Mouse (Mus musculus) limb, embryonic 13.5 days (tissue): Measurements from ENCODE around the gene Kif13a. TPM values are rescaled to one million over a fixed set of nuclear protein-coding genes. Genes with fewer than 3 reads are reported as not detected.

Source experiments
- ATAC-seq: fragments of 200-750 bp; cut with Nextera tagmentation; 2 replicates; pipeline ENCODE4 v1.8.0; 2017; ENCODE audit warnings: low read depth, moderate number of reproducible peaks, moderate TSS enrichment; ENCODE audit not compliant: low FRiP score
- H3K27ac ChIP-seq: fragments of 300-500 bp; sonication (generic); 2 replicates; pipeline ENCODE4 v1.5.1; 2015; ENCODE audit warnings: inconsistent platforms, mild to moderate bottlenecking, moderate library complexity
- H3K27me3 ChIP-seq: fragments of 300-500 bp; sonication (generic); 2 replicates; pipeline ENCODE4 v1.6.1; 2015; ENCODE audit warnings: mild to moderate bottlenecking, inconsistent platforms
- H3K36me3 ChIP-seq: fragments of 300-500 bp; sonication (generic); 2 replicates; pipeline ENCODE4 v1.6.1; 2015; ENCODE audit warnings: inconsistent platforms, mild to moderate bottlenecking, moderate library complexity
- H3K4me1 ChIP-seq: fragments of 300-500 bp; sonication (generic); 2 replicates; pipeline ENCODE4 v1.6.1; 2015; ENCODE audit warnings: inconsistent platforms
- H3K4me2 ChIP-seq: fragments of 300-500 bp; sonication (generic); replicated peaks from 2 replicates; pipeline ENCODE4 v1.6.1; 2015; ENCODE audit warnings: inconsistent platforms, mild to moderate bottlenecking, moderate library complexity
- H3K4me3 ChIP-seq: fragments of 300-500 bp; sonication (generic); 2 replicates; pipeline ENCODE4 v1.5.1; 2015; ENCODE audit warnings: moderate library complexity, mild to moderate bottlenecking, inconsistent platforms
- H3K9ac ChIP-seq: fragments of 300-500 bp; sonication (generic); 2 replicates; pipeline ENCODE4 v1.6.1; 2015; ENCODE audit warnings: mild to moderate bottlenecking, inconsistent platforms
- H3K9me3 ChIP-seq: fragments of 300-500 bp; sonication (generic); 2 replicates; pipeline ENCODE4 v1.6.1; 2016; ENCODE audit warnings: inconsistent platforms
- WGBS: fragments of 180-500 bp; shearing (Covaris S2); methylation state at CpG from one replicate; pipeline ENCODE4 v1.1.7; 2015; 5-methylcytosine and 5-hydroxymethylcytosine counted together
- polyA plus RNA-seq: library from polyadenylated mRNA; unstranded; fragments of >200 nt; fragmentation: Nextera tagmentation; extraction: Ambion mirVana; gene quantifications from 2 replicates; pipeline ENCODE4 v1.2.1, GENCODE M21; 2015

Kif13a gene
- polyA plus RNA-seq, 1 experiment from 2014 or later, result 17.4 TPM

DNA sequence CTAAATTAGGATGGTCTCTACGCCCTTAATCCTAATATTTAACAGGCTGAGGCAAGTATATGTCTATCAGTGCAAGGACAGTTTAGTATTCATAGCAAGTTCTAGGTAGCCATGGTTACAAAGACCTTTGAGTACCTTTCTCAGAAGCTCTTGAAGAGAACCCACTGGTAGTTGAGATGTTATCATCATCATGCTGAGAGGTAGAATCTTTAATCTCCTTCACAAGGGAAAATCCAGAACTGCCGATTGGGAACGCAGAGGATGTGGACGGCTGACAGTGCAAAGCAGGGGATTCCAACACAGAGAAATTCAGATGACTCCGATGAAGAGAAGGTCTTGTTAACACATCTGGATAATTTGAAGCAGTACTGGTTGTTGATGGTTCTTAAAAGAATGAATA is 216.2 kb downstream of the Kif13a start:
- no peak overlapping the region for H3K9ac ChIP-seq
- no peak overlapping the region for H3K4me3 ChIP-seq
- H3K4me2 ChIP-seq, result no peak overlapping the region
- H3K36me3 ChIP-seq, result peaks cover 61% of the 10 kb centered on the region
- H3K27me3 ChIP-seq, result no peaks in the 10 kb centered on the region
- no peaks in the 10 kb centered on the region for H3K9me3 ChIP-seq
- H3K27ac ChIP-seq, result no peak overlapping the region
- 95% methylated on average over 5 of the region's 5 CpGs for WGBS
- no peak for ATAC-seq
- H3K4me1 ChIP-seq, result no peaks in the 10 kb centered on the region

DNA sequence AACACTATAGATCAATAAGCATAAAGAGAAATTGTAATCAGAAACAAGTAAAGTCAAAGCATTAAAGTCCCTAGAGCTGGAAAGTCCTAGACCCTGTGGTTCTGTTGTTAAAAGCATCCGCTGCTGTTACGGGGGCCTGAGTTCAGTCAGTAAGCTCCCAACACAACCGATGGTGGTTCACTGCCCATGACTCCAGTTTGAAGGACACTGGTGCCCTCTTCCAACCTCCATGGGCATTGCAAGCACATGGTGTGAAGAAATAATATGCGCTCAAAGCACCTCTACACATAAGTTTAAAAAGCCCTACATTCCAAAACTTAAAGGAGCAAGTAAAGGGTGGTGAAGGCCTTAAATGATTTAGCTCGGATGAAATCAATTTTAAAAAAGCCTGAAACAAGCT is 226.5 kb downstream of the Kif13a start:
- Histone ChIP-seq H3K9me3 (no peaks in the 10 kb centered on the region), H3K4me2 (no peak overlapping the region), H3K27me3 (no peaks in the 10 kb centered on the region), H3K9ac (no peak overlapping the region), H3K4me3 (no peak overlapping the region), H3K4me1 (no peaks in the 10 kb centered on the region), H3K36me3 (peaks cover 32% of the 10 kb centered on the region), H3K27ac (no peak overlapping the region)
- 85% methylated on average over 5 of the region's 5 CpGs for WGBS
- no peak for ATAC-seq

DNA sequence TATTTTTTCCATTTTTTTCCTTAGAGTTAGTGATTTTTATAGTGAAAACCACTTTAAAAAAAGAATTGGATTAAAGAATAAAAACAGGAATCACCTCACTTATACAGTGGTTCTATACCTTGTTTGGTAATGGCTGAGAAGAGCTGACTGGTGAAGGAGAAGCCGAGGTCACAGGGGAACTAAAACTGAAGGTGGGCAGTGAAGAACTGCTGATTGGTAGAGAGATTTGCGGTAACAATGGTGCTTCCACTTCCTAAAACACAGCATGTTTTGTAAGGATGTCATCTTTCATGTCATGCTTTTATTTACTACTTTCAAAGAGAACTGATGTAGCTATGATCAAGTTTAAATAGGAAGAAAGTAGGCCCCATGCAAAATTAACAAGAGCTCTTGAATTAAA is 228.2 kb downstream of the Kif13a start:
- Histone ChIP-seq H3K36me3 (peaks cover 34% of the 10 kb centered on the region), H3K9ac (no peak overlapping the region), H3K27ac (no peak overlapping the region), H3K4me1 (no peaks in the 10 kb centered on the region), H3K9me3 (no peaks in the 10 kb centered on the region), H3K27me3 (no peaks in the 10 kb centered on the region), H3K4me2 (no peak overlapping the region), H3K4me3 (no peak overlapping the region)
- ATAC-seq, result no peak
- 89% methylated on average over 2 of the region's 2 CpGs for WGBS

DNA sequence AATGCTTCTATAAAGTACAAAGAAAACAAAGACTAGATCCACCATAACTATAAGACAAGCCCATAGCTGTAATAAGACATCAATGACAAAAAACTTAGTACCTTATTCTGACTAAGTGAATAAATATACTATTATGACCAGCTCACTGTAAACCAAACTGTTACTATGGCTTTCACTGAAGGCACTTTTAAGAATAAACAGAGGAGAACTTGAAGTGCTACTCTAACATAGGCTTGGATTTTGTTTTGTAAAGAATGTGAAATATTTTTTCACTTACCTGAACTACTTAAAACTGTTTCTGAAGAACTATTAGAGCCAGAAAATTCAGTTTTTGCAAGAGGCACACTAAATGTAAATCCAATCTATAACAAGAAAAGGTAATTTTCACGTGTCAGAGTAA is 230.3 kb downstream of the Kif13a start:
- Histone ChIP-seq H3K4me2 (no peak overlapping the region), H3K4me3 (no peak overlapping the region), H3K9me3 (no peaks in the 10 kb centered on the region), H3K27me3 (no peaks in the 10 kb centered on the region), H3K36me3 (peaks cover 42% of the 10 kb centered on the region), H3K4me1 (no peaks in the 10 kb centered on the region), H3K27ac (no peak overlapping the region), H3K9ac (no peak overlapping the region)
- 89% methylated on average over 1 of the region's 1 CpGs for WGBS
- ATAC-seq, result no peak

Other genes with a start within 250 kb of the Kif13a start
- gene Nup153, start 201.9 kb downstream of the Kif13a start, polyA plus RNA-seq, result 24.0 and 24.9 TPM in 2 replicates
- 3.4 and 4.3 TPM in 2 replicates for gene Nhlrc1, start 85.0 kb upstream of the Kif13a start, polyA plus RNA-seq
- gene Kdm1b, start 113.6 kb upstream of the Kif13a start, polyA plus RNA-seq, result 11.7 and 13.6 TPM in 2 replicates
- 20.6 and 24.0 TPM in 2 replicates for gene Tpmt, start 114.9 kb upstream of the Kif13a start, polyA plus RNA-seq
- 345 and 372 TPM in 2 replicates for gene Dek, start 176.3 kb upstream of the Kif13a start, polyA plus RNA-seq
- gene Rnf144b, start 192.8 kb upstream of the Kif13a start, polyA plus RNA-seq, result 2.0 and 2.1 TPM in 2 replicates